Mouse (Mus musculus) spleen, postnatal 36 days (tissue): ENCODE measurements at regions not wholly inside any gene's neighbourhood (a gene's known extent, or its start where the extent isn't known, plus 50 kb on each side); places are given as distances from the start of the nearest gene placed in this dataset.

Experiments used
- DNase-seq, 2 experiments: peaks; one replicate each; pipeline ENCODE4 v3.0.0; 2022; ENCODE audit warnings: low spot score in 2 of 2, mixed read lengths in 1 of 2

DNA sequence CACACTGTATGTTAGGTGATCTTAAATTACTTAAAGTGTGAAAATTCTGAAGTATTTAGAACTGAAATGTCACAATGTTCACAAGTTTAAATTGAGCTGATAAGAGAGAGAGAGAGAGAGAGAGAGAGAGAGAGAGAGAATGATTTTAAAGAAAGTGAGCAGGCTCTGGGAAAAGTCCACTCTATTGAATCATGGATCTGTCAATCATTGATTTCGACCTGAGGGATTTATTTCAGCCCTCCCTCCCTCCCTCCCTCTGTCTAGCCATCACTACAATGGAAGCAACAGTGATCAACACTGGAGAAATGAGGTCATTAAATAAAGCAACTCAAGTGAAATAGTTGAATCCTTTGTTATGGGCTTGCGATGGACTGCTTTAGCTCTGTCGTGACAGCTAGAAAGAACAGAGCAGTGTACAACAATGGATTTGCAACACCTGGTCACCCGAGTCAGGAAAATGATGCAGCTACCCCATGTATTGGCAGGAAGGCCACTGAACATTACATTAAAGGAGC lies 52.8 kb upstream of the Arid1b start:
- no peak for DNase-seq

DNA sequence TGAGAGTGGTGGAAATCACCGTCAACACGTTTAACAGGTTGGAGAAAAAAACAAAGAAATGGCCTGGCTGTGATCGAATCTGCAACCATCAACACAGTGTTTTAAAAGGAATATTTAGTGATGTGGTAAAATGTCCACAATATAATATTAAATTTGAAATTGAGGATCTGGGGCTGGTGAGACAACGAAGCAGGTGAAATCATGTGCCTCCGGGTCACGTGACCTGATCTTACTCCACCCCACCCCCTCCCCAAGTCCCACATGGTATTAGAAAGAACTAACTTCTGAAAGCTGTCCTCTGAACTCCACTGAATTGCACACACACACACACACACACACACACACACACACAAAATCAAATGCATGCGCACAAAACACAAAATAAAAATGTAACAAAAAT lies 51.3 kb upstream of the Arid1b start:
- no peak for DNase-seq
